Mouse (Mus musculus) cerebellum, postnatal 10 days (tissue): ENCODE measurements at regions not wholly inside any gene's neighbourhood (a gene's known extent, or its start where the extent isn't known, plus 50 kb on each side); places are given as distances from the start of the nearest gene placed in this dataset.

Source experiments
- DNase-seq, 2 experiments: peaks; one replicate each; pipeline ENCODE4 v3.0.0; 2021; ENCODE audit warnings: mixed read lengths in 2 of 2

- DNase-seq, result no peak
Observed at GRCm38 (mm10) chr9:6027272-6027671, 141.1 kb upstream of the Pdgfd start.

GRCm38 (mm10) chr9:6066419-6066818, 102.0 kb upstream of the Pdgfd start:
- DNase-seq, result no peak

GRCm38 (mm10) chr9:6067460-6067859, 100.9 kb upstream of the Pdgfd start:
- no peak for DNase-seq

- no peak for DNase-seq
Observed at GRCm38 (mm10) chr9:6081271-6081670, 87.1 kb upstream of the Pdgfd start.

GRCm38 (mm10) chr9:6089913-6090312, 78.5 kb upstream of the Pdgfd start:
- DNase-seq, result peak in 1 of 2 experiments; percentile 1

- no peak for DNase-seq
Observed at GRCm38 (mm10) chr9:6090747-6091146, 77.6 kb upstream of the Pdgfd start.

- DNase-seq, result no peak
Observed at GRCm38 (mm10) chr9:6108093-6108492, 60.3 kb upstream of the Pdgfd start.
